Mouse (Mus musculus) large intestine, adult 2 months (tissue): ENCODE data around the gene Psmb11. TPM values are rescaled to one million over a fixed set of nuclear protein-coding genes. Genes with fewer than 3 reads are reported as not detected.

Experiments used
- DNase-seq: peaks from one replicate; pipeline ENCODE4 v3.0.0-alpha.2; 2012; ENCODE audit warnings: low read depth, low spot score
- WGBS: fragments of 180-500 bp; shearing (Covaris S2); methylation state at CpG from one replicate; pipeline ENCODE4 v1.1.7; 2018; 5-methylcytosine and 5-hydroxymethylcytosine counted together
- polyA plus RNA-seq: library from polyadenylated mRNA; depleted of rRNA; stranded (reverse); fragments of >200 nt; gene quantifications from 2 replicates; pipeline ENCODE4 v1.2.3, GENCODE M21; 2012; rRNA removed

The Psmb11 gene
- not detected in 2 replicates for polyA plus RNA-seq

DNA sequence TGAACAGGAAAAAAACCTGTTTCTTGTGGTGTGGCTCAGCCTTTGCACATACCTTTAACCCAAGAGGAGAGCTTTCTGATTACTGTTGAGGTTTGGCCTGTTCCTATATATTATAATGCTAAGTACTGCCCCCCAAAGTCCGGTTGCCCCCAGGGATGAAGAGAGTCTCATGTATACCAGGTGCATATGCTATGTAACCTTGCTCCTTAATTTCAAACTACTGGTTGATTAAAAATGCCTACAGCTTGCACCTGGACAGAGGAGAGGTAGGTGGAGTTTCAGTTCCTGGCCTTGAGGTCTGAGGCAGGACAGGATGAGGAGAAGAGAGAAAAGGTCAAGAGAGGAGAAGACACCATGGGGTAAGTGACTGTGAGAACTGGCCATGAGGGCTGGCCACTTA is at the start of gene Psmb11:
Gene Psmb11, plus strand, starts transcription at position 301 of the 400 bp plus-strand sequence.
- no peak for DNase-seq
- 95% methylated on average over 1 of the region's 1 CpGs for WGBS

DNA sequence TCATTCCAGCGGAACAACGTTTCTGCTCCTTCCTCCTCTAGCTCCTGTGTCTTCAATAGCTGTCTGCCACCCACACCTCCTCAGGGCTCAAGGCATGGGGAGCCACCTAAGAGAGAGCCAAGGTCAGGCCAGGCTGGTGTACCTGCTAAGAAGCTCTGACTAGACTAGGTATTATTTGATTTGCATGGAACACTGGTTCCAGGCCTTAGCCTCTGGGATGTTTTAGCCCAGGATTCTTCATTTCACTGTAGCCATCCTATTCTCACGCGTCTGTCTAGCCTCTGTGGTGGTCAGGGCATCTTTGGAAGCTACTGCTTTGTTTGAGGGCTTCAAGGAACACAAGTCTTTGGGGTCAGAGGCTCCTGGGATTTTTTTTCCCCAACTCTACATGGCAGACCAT is 49.1 kb upstream of the Psmb11 start:
- DNase-seq: no peak
- WGBS: 54% methylated on average over 4 of the region's 4 CpGs

DNA sequence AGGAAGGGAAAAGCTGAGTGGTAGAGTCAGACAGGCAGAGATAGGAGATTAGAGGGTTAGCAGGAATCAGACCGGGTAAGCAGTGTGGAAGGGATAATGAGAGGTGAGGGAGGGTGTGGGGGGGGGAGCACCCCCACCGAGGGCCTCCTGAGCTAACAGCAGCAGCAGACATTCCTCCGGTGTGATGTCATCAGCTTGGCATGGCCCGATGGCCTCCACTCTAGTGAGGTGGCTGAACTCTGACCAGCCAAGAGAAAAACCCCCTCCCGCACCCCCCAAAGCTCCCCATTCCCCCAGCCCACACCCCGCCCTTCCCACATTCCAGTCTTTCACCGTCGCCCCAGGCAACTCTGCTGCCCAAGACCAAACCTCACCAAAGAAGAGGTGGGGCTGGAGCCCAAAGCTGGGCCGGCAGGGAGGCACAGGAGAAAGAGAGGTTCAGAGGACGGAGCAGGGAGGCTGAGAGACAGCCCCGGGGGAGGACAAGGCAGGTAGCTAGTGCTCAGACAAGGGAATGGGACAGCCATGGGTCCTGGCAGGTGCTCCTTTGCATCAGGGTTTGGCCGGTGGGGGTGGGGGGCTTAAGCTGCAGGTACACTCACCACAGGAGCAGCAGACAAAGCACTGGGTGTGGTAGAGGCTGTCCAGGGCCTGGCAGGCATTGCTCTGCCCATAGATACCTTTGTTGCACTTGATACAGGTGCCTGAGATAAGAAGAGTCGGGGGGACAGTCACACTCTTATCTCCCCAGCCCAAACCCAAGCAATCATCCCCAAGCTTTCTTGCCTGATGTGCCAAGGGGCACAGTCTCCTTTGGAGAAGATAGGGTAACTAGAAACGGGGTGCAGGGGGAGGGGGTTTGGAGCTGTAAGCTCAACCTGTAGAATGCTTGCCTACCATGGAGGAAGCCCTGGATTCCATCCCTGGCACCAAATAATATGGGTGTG is 48.2 kb upstream of the Psmb11 start:
- WGBS: 36% methylated on average over 14 of the region's 14 CpGs
- DNase-seq: no peak

DNA sequence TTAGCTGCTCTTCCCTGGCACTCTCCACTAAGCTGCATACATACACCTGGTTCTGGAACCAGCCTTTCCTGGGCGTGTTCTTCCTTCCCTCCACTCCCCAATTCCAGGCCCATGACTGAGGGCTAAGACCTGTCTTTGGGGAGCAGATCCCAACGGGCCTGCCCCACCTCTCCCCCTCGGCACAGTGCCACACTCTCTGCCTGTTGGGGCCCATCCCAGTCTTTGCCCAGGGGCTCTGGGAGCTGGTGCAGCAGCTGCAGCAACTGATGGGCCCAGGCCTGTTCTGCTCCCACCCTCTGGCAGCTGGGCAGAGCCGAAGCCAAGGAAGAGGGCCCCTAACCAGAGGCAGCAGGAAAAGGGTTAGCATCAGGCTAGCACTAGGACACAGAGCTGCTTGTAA is 47.0 kb upstream of the Psmb11 start:
- no peak for DNase-seq

DNA sequence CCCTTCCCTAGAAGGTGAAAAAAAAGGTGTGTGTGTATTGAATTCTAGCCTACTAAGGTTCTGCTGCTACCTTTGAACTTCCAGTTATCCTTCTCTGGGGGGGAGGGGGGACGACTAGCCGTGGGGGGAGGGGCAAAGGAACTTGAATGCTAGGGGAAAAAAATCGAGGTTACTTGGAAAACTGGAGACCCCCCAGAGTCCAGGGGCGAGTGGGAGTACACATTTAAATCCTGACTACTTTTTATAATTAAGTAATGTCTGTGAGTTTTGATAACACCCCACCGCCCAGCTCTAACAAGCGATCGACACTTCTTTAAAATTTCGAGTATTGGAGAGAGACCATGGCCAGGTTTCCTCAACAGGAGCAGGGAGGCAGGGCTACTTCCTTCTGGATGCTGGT is 46.2 kb upstream of the Psmb11 start:
- WGBS: 33% methylated on average over 8 of the region's 8 CpGs
- no peak for DNase-seq

More for the DNA sequence above, 47.0 kb upstream of the Psmb11 start:
- 30% methylated on average over 4 of the region's 4 CpGs for WGBS

DNA sequence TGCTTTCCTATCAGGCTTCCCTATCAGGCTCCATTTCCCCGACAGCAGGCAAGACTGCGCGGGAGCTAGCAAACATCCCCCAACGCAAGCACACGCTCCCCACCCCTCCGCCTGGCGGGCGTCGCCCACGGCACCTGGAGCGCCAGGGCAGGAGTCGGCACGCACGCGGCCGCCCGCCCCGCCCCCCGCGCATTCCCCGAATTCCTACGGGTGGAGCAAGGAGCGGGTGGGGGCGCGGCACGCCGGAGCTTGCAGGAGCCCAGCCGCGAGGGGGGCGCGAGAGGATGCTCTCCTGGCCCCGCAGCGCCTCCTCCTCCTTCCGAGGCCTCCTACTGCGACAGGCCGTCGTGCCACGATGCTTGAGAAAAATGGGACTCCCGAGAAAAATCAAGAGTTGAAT is 45.6 kb upstream of the Psmb11 start:
- WGBS: 1% methylated on average over 39 of the region's 39 CpGs
- DNase-seq: no peak

DNA sequence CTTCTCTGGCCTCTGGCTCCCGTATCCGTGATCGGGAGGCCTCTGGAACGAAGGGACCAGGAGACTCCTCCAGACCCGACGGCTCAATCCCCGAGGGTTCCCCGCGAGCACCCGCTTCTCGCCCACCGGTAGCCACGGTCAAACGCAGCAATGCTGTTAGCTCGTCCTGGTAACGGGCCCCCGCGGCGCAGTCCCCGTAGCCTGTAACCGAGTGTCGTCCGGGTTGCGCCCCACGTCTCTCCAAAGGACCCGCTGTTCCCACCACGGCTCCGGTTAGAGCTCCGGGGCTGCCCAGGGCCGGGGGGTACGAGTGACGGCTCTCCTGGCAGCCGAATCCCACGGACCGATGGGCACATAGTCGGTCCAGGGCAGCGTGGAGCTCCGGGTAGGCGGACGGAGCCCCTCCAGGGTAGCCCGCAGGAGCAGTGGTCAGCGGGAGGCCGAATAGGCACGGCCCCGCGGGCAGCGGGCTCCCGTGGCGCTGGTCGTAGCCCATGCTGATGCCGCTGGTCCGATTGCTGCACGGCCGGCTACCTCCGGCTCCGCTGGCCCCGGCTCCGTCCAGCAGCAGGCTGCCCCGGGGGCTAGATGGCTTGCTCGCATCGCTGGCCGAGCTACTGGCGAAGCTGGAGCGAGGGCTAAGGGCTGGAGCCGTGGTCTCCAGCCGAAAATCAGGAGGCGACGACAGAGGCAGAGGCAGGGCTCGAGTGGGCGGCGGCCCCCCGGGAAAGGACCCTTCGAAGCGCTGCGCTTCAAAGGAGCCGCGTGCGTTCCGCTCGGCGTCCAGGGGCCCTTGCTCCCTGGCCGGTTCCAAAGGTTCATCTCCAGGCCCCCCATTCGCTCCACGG is 44.8 kb upstream of the Psmb11 start:
- WGBS: 1% methylated on average over 84 of the region's 84 CpGs

DNA sequence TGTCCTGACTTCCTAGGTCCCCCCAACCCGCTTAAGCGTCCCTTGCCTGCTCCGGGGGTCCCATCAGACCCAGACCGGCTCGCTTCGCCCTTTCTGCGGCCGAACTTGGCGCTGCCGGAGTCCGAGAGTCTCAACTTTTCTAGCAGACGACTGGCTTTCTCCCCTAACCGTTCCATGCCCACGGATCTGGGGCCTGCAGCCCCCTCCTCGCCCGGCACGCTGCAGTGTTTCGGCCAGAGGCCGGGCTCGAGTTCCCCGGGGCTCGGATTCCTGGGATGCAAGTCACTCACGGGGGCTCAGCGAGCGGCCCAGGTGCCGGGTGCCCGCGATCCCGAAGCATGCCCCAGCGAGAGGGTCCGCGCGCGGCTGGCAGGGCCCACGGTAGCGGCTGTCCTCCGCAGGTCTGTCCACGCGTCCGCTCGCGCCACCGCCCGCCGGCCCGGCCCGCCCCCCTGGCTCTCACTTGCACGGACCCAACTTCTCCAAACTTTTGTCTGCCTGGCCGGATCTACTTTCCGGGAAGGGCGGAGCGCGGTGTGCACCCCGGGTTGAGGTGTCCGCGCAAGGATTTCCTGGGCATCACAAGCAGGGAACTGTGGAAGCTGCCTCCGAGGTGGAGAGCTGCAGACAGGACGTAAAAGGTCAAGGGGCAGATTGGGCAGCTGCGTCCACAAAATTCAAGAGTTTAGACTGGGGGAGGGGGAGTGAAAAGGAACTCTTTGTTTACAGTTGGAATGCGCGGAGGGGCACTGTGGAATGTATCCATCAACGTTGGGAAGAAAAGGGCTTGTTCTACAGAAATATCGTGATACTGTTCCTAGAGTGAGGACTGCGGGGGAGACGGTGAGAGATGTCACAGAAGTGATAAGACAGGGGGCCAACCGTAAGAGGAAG is 43.9 kb upstream of the Psmb11 start, which contains the start of gene Ajuba:
Gene Ajuba, minus strand, starts transcription at position 470 of the 894 bp plus-strand sequence.
- WGBS: under 1% methylated on average over 66 of the region's 66 CpGs
- DNase-seq: peak; percentile 61

More for the DNA sequence above, 44.8 kb upstream of the Psmb11 start:
- no peak for DNase-seq

DNA sequence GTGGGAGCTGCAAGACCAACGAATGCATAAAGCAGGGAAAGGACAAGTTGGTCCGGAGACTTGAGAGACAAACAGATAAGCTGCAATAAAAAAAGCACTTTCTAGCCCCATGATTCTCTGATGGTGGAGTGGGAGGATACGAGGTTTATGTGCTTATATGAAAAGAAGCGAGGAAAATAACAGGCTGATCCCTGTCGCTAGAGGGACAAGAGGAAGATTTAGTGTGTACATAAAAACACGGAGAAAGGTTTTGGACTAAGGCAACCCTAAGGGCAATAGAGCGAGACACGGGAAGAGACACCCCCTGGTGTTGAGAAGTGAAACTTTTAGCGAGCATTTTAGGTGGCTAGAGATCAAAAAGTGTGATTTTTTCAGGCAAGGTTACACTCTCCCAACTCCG is 43.2 kb upstream of the Psmb11 start:
- DNase-seq: no peak
- under 1% methylated on average over 10 of the region's 10 CpGs for WGBS

DNA sequence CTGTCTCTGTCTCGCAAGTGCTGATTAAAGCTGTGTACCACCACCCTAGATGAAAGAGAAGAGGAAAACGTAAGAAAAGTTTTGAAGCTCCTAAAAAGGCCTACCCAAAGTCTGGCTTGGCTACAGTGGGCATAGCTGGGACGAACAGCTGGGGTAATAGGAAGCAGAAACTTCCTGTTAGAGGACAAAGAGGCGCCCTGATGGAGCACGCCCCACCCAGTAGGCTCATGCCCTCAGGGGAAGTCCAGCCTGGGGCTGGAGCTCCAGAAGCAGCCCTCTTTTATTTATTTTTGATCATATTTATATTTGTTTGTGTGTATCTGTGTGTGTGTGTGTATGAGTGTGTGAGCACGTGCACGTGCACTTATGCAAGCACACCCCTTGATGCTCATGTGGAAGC is 41.6 kb upstream of the Psmb11 start:
- no peak for DNase-seq
- WGBS: 52% methylated on average over 7 of the region's 7 CpGs

DNA sequence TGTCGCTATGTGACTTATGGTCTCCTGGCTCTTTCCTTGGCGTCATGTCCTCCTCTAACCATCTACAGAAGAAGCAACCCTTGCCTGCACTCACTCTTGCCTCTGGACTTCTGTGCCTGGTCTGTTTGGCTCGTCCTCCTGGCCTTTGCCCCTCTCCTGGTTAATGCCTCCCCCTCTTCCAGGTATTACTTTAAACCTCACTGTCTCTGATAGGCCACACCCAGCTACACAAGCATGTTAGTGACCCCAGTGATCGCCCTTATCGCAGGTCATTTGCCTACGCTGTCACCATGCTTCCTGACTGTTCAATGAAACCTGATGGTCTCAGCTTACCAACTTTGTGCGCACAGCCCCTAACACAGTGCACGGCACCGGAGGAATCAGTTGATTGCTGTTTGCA is 38.7 kb upstream of the Psmb11 start:
- no peak for DNase-seq
- WGBS: 93% methylated on average over 9 of the region's 9 CpGs

DNA sequence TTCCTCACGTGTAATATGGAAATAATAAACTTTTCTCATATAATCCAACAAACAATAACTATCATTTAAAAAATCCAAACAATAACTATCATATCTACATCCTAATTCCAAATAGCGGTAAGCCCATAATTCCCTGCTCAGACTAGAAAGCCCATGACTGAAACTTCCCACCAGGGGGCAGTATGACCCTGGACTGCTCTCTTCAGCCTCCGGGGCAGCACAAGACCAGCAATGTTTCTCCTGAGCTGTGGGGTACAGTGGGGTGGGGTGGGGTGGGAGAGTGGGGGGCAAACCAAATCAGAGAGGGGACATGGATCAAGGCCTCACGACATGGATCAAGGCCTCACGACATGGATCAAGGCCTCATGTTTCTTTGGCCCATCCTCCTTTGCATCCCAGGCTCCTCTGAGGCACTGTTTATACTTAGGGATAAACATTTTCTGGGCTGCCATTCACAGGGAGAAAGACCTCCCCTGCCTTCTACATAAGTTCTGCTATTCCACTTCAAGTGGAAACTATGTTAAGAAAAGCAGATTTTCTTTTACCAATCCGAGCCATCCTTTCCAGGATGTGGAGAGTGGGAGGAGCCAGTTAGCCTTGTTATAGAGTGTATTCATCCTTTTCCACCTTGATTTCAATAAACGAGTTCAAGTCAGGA is 37.4 kb upstream of the Psmb11 start:
- 49% methylated on average over 7 of the region's 7 CpGs for WGBS
- no peak for DNase-seq

DNA sequence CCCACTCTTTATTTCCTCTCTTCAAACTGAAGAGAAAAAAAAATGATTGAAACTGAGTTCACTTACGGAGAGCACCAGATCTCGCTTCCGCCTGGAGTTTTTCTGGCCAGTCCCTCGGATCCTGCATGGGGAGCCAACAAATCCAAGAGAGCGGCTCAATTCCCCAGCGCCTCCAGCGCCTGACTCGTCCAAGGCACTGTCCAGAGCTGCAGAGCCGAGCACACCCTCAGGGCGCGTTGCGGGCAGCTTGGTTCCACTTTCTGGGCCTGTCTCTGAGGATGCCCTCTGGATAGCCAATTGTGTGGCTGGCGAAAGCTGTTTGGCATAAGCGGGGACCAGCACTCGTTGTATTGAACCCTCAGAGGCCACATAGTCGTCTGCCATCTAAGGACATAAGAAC is 30.2 kb upstream of the Psmb11 start:
- 93% methylated on average over 16 of the region's 16 CpGs for WGBS
- no peak for DNase-seq

DNA sequence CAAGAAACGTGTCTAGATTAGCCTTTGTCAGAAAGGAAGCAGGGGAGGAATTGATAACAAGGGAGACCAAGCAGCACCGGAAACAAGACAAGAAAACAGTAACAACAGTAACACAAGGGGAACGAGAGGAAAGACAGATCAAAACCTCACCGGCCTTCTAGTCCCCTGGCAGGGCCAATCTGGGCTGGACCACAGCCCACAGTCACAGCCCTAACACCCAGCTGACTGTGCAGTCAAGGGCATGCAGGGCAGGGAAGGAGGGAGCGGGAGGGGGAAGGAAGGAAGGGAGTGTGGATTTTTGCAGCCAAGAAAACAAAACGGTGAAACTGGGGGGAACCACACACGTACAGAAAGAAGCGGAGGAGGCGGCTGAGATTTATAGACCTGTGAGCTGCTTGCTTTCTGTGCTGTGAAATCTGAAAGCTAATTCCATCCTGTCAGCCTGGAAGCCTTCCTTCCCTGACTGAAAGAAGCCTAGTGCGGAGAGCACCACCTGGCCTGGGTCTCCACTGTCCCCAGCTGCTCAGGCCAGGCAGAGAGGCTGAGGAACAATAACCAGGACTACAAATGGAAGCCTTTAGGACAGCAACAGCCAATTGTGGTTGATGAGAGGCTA is 28.8 kb upstream of the Psmb11 start:
- DNase-seq: no peak
- 60% methylated on average over 10 of the region's 10 CpGs for WGBS

DNA sequence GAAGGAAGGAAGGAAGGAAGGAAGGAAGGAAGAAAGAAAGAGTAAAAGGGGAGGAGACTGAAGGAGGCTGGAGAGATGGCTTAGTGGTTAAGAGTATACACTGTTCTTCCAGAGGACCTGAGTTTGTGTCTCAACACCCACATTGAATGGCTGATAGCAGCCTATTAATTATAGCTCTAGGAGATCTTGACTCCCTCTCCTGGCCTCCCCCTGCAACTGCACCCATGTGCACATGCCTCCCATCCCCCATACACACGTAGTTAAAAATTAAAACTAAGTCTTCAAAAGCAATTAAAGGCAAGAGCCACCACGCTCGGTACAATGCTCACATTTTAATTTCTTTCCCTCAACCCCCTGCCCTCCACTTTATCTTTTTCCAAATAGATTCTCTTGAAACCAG is 27.2 kb upstream of the Psmb11 start:
- no peak for DNase-seq
- 93% methylated on average over 3 of the region's 3 CpGs for WGBS

DNA sequence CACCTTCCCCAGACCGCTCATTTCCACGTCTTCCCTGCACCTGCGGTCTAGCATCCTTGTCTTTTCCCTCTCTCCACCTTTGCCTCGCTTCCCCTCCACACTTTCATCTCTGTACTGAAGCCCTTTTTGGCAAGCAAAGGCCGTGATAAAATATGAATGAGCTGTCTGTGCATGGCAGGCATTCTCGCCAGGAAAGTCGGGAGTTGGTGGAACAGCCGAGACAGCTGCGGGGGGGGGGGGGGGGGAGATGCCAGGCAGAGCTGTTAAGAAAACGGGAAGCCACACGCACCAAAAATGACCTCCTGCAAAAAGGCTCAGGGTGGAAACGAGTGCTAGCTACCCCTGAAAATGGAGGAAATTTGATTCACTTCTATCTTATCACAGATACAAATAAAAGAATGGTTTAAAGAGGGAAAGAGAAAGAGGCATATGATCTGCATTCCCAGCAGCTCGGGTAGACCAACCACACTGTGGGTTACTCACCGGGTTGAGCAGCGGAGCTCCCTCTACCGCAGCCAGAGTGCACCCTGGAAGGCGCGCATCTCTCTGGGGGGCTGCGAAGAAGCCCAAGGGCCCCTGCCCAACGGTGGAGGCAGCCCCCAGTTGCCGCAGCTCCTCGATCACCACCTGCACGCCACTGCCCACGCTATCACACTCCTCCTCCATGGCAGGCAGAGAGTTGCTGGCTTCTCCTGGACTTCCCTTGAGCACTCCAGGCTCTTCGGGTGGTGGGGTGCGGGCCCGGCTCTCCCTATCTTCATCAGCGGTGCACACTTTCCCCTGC is 26.4 kb upstream of the Psmb11 start:
- 87% methylated on average over 28 of the region's 28 CpGs for WGBS
- no peak for DNase-seq

DNA sequence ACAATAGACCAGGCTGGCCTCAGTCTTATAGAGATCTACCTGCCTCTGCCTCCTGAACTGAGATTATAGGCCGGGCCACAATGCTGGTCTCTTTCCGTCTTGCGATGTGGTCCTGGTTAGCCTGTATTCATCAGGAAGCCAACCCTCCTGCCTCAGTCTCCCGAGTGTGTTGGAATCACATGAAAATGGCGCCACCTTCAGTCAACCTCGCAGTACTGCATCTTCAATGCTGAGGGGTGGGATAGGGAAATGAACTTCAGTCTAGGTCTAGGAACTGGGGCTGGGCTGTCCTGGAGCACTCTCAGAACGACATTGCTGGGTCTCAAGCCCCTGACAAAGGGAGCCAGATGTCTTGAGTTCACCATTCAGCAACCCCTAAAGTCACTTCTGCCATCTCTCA is 24.1 kb upstream of the Psmb11 start:
- no peak for DNase-seq
- WGBS: 86% methylated on average over 7 of the region's 7 CpGs

DNA sequence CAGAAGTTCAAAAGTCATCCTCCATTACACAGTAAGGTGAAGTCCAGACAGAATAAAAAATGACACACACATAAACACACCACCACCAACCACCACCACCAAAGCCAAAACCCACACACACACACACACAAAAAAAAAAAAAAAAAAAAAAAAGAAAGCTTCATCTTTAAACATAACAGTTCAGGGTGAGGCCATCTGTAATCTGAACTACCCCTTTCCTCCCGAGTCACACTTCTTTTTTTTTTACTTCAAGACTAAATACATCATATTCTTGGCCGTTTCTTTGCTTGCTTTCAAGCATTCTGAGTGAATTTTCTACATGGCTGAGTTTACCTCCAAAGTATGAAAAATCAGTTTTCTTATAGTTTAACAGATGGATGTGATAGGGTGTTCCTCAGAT is 19.6 kb upstream of the Psmb11 start:
- no peak for DNase-seq
- WGBS: 80% methylated on average over 2 of the region's 2 CpGs
